18 mouse cellular contexts compared by ENCODE assay signal in genomic region chr4:139725421-139725820, GRCm38 (mm10).
A peak's percentile ranks its signal among the peaks of the same experiment; 100 is the strongest.
DNase-seq lines count a peak whose midpoint lies in the region; ATAC-seq and TF ChIP-seq lines count a peak whose summit lies in the region.
"Had no signal": no experiment of that assay in that cellular context is flagged by ENCODE, and none has a peak within 500 bp of the region (broad histone marks: within the 10 kb centered on the region; RNA-seq: fewer than 3 reads in every experiment).

No protein-coding gene starts in this region.

- no peaks in the 10 kb centered on the region for H3K36me3 ChIP-seq in forebrain, postnatal 0 days (ENCODE audit: insufficient read depth)
- H3K36me3 ChIP-seq in forebrain, embryonic 12.5 days (replicated peaks), result no peaks in the 10 kb centered on the region
- H3K36me3 ChIP-seq in midbrain, embryonic 13.5 days, result no peaks in the 10 kb centered on the region
- H3K36me3 ChIP-seq in midbrain, embryonic 10.5 days, result no peaks in the 10 kb centered on the region
- H3K36me3 ChIP-seq: embryonic facial prominence, embryonic 10.5 days; heart, embryonic 13.5 days had no signal

- H3K9ac ChIP-seq in forebrain, postnatal 0 days, result no peak overlapping the region
- no peak overlapping the region for H3K9ac ChIP-seq in forebrain, embryonic 12.5 days
- H3K9ac ChIP-seq in midbrain, embryonic 13.5 days (replicated peaks), result no peak overlapping the region
- H3K9ac ChIP-seq: heart, embryonic 13.5 days; hindbrain, embryonic 14.5 days had no signal

- no peaks in the 10 kb centered on the region for H3K27me3 ChIP-seq in forebrain, postnatal 0 days (ENCODE audit: insufficient read depth, low read length)
- H3K27me3 ChIP-seq in forebrain, embryonic 12.5 days, result peaks cover 10% of the 10 kb centered on the region
- H3K27me3 ChIP-seq in midbrain, embryonic 13.5 days, result no peaks in the 10 kb centered on the region
- peaks cover 12% of the 10 kb centered on the region for H3K27me3 ChIP-seq in midbrain, embryonic 10.5 days (ENCODE audit: low read depth, poor library complexity, severe bottlenecking)

- TF ChIP-seq CTCF in forebrain, postnatal 0 days (IDR thresholded peaks at IDR 0.05; ENCODE audit: low read depth), result no peak

- peak; percentile 48 for DNase-seq in forebrain, postnatal 0 days
- no peak for DNase-seq in midbrain, embryonic 10.5 days (ENCODE audit: low spot score)
- peak; percentile 33 for DNase-seq in ES-CJ7 (ENCODE audit: low read depth, low spot score)
- DNase-seq in ZHBTc4 (ENCODE audit: low read depth, low spot score), result peak; percentile 51
- no peak for DNase-seq in right cerebral cortex, postnatal 36 days (ENCODE audit: low spot score in 2 of 2)
- DNase-seq: adrenal gland, postnatal 10 days; cerebellum, adult 11-12 months; cerebellum, adult 9-10 months; cerebellum, postnatal 25 days; gastrocnemius, postnatal 14 days; heart, postnatal 36 days had no signal

- H3K4me2 ChIP-seq in forebrain, postnatal 0 days (ENCODE audit: low read depth), result no peak overlapping the region
- no peak overlapping the region for H3K4me2 ChIP-seq in forebrain, embryonic 12.5 days
- H3K4me2 ChIP-seq in midbrain, embryonic 13.5 days (replicated peaks), result no peak overlapping the region

- ATAC-seq in forebrain, postnatal 0 days, result no peak
- ATAC-seq in forebrain, embryonic 12.5 days (ENCODE audit: low FRiP score), result no peak
- ATAC-seq in midbrain, embryonic 13.5 days, result peak; percentile 66; the same call in 1 of the 2 replicates
- ATAC-seq: forebrain, embryonic 16.5 days; intestine, embryonic 16.5 days had no signal

- WGBS in forebrain, postnatal 0 days, result 56% methylated on average over 15 of the region's 15 CpGs
- 77% methylated on average over 15 of the region's 15 CpGs for WGBS in forebrain, embryonic 12.5 days
- 58% methylated on average over 15 of the region's 15 CpGs for WGBS in midbrain, embryonic 13.5 days
- WGBS in midbrain, embryonic 10.5 days, result 57% methylated on average over 15 of the region's 15 CpGs

- no peaks in the 10 kb centered on the region for H3K4me1 ChIP-seq in forebrain, postnatal 0 days (ENCODE audit: insufficient read depth)
- H3K4me1 ChIP-seq in forebrain, embryonic 12.5 days, result peaks cover 7% of the 10 kb centered on the region
- H3K4me1 ChIP-seq in midbrain, embryonic 13.5 days (replicated peaks), result peaks cover 5% of the 10 kb centered on the region
- peaks cover 16% of the 10 kb centered on the region for H3K4me1 ChIP-seq in midbrain, embryonic 10.5 days

- H3K4me3 ChIP-seq in forebrain, postnatal 0 days (ENCODE audit: low read depth, low read length), result no peak overlapping the region
- H3K4me3 ChIP-seq in forebrain, embryonic 12.5 days (replicated peaks), result no peak overlapping the region
- no peak overlapping the region for H3K4me3 ChIP-seq in midbrain, embryonic 13.5 days (replicated peaks)
- H3K4me3 ChIP-seq in midbrain, embryonic 10.5 days, result no peak overlapping the region
- H3K4me3 ChIP-seq: heart, embryonic 13.5 days had no signal

- 0 out of 2 replicates have a peak, but pooled peaks cover under 1% of the 10 kb centered on the region for H3K9me3 ChIP-seq in forebrain, postnatal 0 days (ENCODE audit: low read length)
- H3K9me3 ChIP-seq in forebrain, embryonic 12.5 days, result peaks cover 9% of the 10 kb centered on the region
- no peaks in the 10 kb centered on the region for H3K9me3 ChIP-seq in midbrain, embryonic 13.5 days
- H3K9me3 ChIP-seq in midbrain, embryonic 10.5 days (replicated peaks), result no peaks in the 10 kb centered on the region; the same call in 1 of the 2 replicates

- no peak overlapping the region for H3K27ac ChIP-seq in forebrain, postnatal 0 days (ENCODE audit: low read depth, low read length)
- no peak overlapping the region for H3K27ac ChIP-seq in forebrain, embryonic 12.5 days
- H3K27ac ChIP-seq in midbrain, embryonic 13.5 days, result 0 out of 2 replicates have a peak overlapping the region, but pooled peaks have one; percentile 25
- H3K27ac ChIP-seq in midbrain, embryonic 10.5 days (replicated peaks), result no peak overlapping the region
- H3K27ac ChIP-seq: heart, embryonic 13.5 days; hindbrain, embryonic 14.5 days had no signal

Comparison
In these comparisons a context has a peak if more than half of its experiments do, and no peak if none do; other contexts are left out.
1. DNase-seq: peak in forebrain, postnatal 0 days (single experiment), ES-CJ7 (single experiment) and ZHBTc4 (single experiment); none in midbrain, embryonic 10.5 days (single experiment) and right cerebral cortex, postnatal 36 days (0 of 2).